Mouse (Mus musculus) CD4-positive naive resting alpha-beta T cell, adult 57 days (primary cell): Measurements from ENCODE around the gene Gm9008. TPM values are rescaled to one million over a fixed set of nuclear protein-coding genes. Genes with fewer than 3 reads are reported as not detected.

Experiments used
- total RNA-seq: library from RNA; stranded (reverse); gene quantifications from one replicate; pipeline ENCODE4 v1.2.4, GENCODE M21; 2023

The Gm9008 gene
- 6.1 TPM for total RNA-seq

DNA sequence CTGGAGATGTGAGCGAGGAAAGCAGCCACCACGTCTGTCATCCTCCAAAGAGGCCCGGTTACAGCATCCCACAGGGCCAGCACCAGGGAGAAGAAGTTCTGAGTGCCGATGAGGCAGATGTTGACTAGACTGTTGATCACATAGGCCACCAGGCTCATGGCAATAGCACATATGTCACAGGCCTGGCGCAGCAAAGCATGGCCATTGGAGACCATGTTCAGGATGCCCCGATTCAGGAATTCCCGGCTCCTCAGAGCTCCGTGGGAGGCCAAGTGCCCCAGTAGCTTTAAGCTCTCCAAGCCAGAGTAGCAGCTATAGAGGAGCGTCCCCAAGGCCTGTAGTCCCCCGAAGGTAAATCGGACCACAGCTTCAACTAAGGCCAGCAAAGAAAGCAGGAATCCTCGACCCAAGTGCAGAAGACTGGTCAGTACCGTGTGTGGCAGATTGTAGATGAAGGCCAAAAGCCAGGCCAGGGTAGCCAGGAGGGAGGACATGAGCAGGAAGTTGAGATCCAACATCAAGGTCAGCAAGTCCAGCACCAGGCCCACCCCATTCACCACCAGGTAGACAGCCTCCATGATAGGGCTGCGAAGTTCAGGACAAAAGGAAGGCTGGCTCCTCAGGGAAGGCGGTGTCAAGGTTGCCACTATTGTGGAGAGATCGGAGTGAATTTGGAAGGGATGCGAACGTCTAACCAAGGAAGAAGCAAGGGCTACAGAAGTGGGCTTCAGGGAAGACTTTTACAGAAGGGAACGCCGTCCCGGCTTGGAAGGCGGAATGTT is at the start of gene Gm9008:
Gene Gm9008, minus strand, starts transcription at position 731 of the 782 bp plus-strand sequence.

